Mouse (Mus musculus) left cerebral cortex, postnatal 25 days (tissue): Measurements from ENCODE around the gene Rab1a. TPM values are rescaled to one million over a fixed set of nuclear protein-coding genes. Genes with fewer than 3 reads are reported as not detected.
"Not testable (repeated sequence)": the region's sequence is repeated elsewhere in the genome, so short reads cannot be mapped to it uniquely, and the experiment has no call there.

Experiments
- DNase-seq, 2 experiments: peaks; one replicate each; pipeline ENCODE4 v3.0.0; 2022; ENCODE audit warnings: low spot score in 2 of 2, mixed read lengths in 1 of 2
- intact Hi-C: fragments of 180-260 bp; cut with DNase I; formaldehyde crosslinking; loops from one replicate; pipeline ENCODE4 v1.15.1; 2025
- total RNA-seq, 2 experiments: library from RNA; stranded (reverse); gene quantifications; 2 replicates each; pipeline ENCODE4 v1.2.3; 2021

Rab1a gene
- 100 to 1,000 TPM; 196 to 209 TPM for total RNA-seq

GRCm38 (mm10) chr11:20200713-20201575, at the start of gene Rab1a:
Gene Rab1a (plus strand): TSS chr11:20201432.
- intact Hi-C loops: loop anchor here (2.0 to 5.0 kb wide), 5 partner anchors 48 to 374 kb away; partner anchors contain the start of genes Actr2, Cep68 and Slc1a4
- DNase-seq: peak; percentile 100

- intact Hi-C loops: no loop called here
- no peak for DNase-seq
Observed at GRCm38 (mm10) chr11:20152107-20152901, 48.9 kb upstream of the Rab1a start.

GRCm38 (mm10) chr11:20153542-20153941, 47.7 kb upstream of the Rab1a start:
- intact Hi-C loops: not testable (repeated sequence)

GRCm38 (mm10) chr11:20158879-20159278, 42.4 kb upstream of the Rab1a start:
- intact Hi-C loops: no loop called here
- DNase-seq: no peak

More at GRCm38 (mm10) chr11:20153542-20153941, 47.7 kb upstream of the Rab1a start:
- not testable (repeated sequence) for DNase-seq

GRCm38 (mm10) chr11:20164979-20165867, 36.0 kb upstream of the Rab1a start:
- no peak for DNase-seq
- intact Hi-C loops: no loop called here

- intact Hi-C loops: no loop called here
- no peak for DNase-seq
Observed at GRCm38 (mm10) chr11:20165991-20166390, 35.2 kb upstream of the Rab1a start.

GRCm38 (mm10) chr11:20166476-20166875, 34.8 kb upstream of the Rab1a start:
- intact Hi-C loops, DNase-seq: not testable (repeated sequence)

- intact Hi-C loops: no loop called here
- DNase-seq: no peak
Observed at GRCm38 (mm10) chr11:20168972-20169371, 32.3 kb upstream of the Rab1a start.

- intact Hi-C loops: no loop called here
- DNase-seq: no peak
Observed at GRCm38 (mm10) chr11:20187271-20187670, 14.0 kb upstream of the Rab1a start.

GRCm38 (mm10) chr11:20193100-20193736, 8.0 kb upstream of the Rab1a start:
- intact Hi-C loops: no loop called here
- DNase-seq: no peak

- DNase-seq: peak in 1 of 2 experiments; percentile 29
- intact Hi-C loops: loop anchor here (2.0 to 5.0 kb wide), 5 partner anchors 47 to 374 kb away; partner anchors contain the start of genes Actr2, Cep68 and Slc1a4
Observed at GRCm38 (mm10) chr11:20201661-20202101, 449 bp downstream of the Rab1a start.

GRCm38 (mm10) chr11:20202299-20203011, 1.2 kb downstream of the Rab1a start:
- intact Hi-C loops: loop anchor here (5.0 kb wide), 3 partner anchors 70 to 375 kb away; partner anchors contain the start of gene Slc1a4
- DNase-seq: no peak

GRCm38 (mm10) chr11:20204321-20204720, 3.1 kb downstream of the Rab1a start:
- DNase-seq: no peak
- intact Hi-C loops: loop anchor here (5.0 kb wide), 3 partner anchors 72 to 377 kb away; partner anchors contain the start of gene Slc1a4

- DNase-seq: no peak
- intact Hi-C loops: loop anchor here (5.0 kb wide), 3 partner anchors 73 to 378 kb away; partner anchors contain the start of gene Slc1a4
Observed at GRCm38 (mm10) chr11:20204870-20205446, 3.7 kb downstream of the Rab1a start.

GRCm38 (mm10) chr11:20205538-20205937, 4.3 kb downstream of the Rab1a start:
- intact Hi-C loops: no loop called here
- no peak for DNase-seq

GRCm38 (mm10) chr11:20206626-20207223, 5.5 kb downstream of the Rab1a start:
- intact Hi-C loops: no loop called here
- DNase-seq: no peak

- intact Hi-C loops: no loop called here
Observed at GRCm38 (mm10) chr11:20207589-20207988, 6.4 kb downstream of the Rab1a start.

More at GRCm38 (mm10) chr11:20207589-20207988, 6.4 kb downstream of the Rab1a start:
- no peak for DNase-seq
